Mouse (Mus musculus): Measurements from ENCODE around the gene Rmdn2. TPM values are rescaled to one million over a fixed set of nuclear protein-coding genes. Genes with fewer than 3 reads are reported as not detected.
A peak's percentile ranks its signal among the peaks of the same experiment; 100 is the strongest.

Gene Rmdn2
- polyA plus RNA-seq, 1 experiment from 2014 or later, result 15.1 TPM

DNA sequence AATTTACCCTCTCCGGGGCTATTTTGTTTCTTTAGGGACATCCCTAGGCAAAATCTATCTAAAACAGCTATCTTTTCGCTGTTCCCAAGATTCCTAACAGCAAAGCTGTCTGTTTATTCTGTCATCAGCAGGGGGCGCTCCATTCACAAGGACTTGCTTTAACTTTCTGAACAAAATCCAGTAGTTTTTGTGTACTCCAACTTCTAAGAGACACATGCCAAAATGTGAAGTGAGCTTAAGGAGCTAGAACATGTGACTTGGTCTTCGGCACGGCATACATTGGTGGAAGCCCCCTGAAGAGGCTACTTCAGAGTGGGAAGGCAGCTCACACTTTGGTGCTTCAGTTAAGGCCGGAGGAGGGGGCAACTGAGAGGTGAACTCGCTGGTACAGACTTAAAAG lies 49.7 kb downstream of the Rmdn2 start:
- WGBS, result 49% methylated on average over 7 of the region's 7 CpGs
- Histone ChIP-seq H3K9ac (ENCODE audit: low read depth, low read length) (no peak overlapping the region), H3K4me1 (ENCODE audit: control insufficient read depth, insufficient read depth, low read length) (no peaks in the 10 kb centered on the region), H3K9me3 (ENCODE audit: control insufficient read depth, low read length) (no peaks in the 10 kb centered on the region), H3K36me3 (ENCODE audit: control insufficient read depth, insufficient read depth, low read length) (no peaks in the 10 kb centered on the region), H3K4me3 (ENCODE audit: low read length) (no peak overlapping the region), H3K4me2 (replicated peaks; ENCODE audit: low read depth, low read length) (no peak overlapping the region), H3K27ac (ENCODE audit: low read depth, low read length) (no peak overlapping the region), H3K27me3 (ENCODE audit: control insufficient read depth, insufficient read depth, low read length) (no peaks in the 10 kb centered on the region)
- ATAC-seq (ENCODE audit: low FRiP score, low TSS enrichment), result no peak

DNA sequence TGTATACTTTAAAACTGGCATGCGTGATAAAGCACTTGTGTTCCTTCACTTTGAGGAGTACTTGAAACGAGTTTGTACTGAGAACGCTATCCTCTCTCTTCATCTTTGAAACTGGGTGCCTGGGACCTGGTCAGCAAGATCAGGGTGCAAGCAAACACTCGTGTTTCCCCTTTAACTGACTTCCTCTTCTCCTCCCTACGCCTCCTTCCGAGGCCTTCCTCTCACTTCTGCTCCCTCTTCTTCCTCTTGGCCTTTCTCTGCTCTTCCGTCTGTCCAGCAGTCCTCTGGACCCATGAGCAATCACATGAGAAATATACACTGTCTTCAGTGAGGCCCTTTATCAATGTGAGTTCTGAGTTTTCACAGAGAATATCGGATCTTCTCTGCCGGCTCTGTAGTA lies 50.2 kb downstream of the Rmdn2 start:
- H3K4me1 ChIP-seq (ENCODE audit: control insufficient read depth, insufficient read depth, low read length), result no peaks in the 10 kb centered on the region
- WGBS, result 79% methylated on average over 9 of the region's 9 CpGs
- no peak overlapping the region for H3K4me3 ChIP-seq (ENCODE audit: low read length)
- H3K9me3 ChIP-seq (ENCODE audit: control insufficient read depth, low read length), result no peaks in the 10 kb centered on the region
- H3K27ac ChIP-seq (ENCODE audit: low read depth, low read length), result no peak overlapping the region
- no peak overlapping the region for H3K9ac ChIP-seq (ENCODE audit: low read depth, low read length)
- no peaks in the 10 kb centered on the region for H3K27me3 ChIP-seq (ENCODE audit: control insufficient read depth, insufficient read depth, low read length)
- no peak overlapping the region for H3K4me2 ChIP-seq (replicated peaks; ENCODE audit: low read depth, low read length)
- ATAC-seq (ENCODE audit: low FRiP score, low TSS enrichment), result no peak
- no peaks in the 10 kb centered on the region for H3K36me3 ChIP-seq (ENCODE audit: control insufficient read depth, insufficient read depth, low read length)

DNA sequence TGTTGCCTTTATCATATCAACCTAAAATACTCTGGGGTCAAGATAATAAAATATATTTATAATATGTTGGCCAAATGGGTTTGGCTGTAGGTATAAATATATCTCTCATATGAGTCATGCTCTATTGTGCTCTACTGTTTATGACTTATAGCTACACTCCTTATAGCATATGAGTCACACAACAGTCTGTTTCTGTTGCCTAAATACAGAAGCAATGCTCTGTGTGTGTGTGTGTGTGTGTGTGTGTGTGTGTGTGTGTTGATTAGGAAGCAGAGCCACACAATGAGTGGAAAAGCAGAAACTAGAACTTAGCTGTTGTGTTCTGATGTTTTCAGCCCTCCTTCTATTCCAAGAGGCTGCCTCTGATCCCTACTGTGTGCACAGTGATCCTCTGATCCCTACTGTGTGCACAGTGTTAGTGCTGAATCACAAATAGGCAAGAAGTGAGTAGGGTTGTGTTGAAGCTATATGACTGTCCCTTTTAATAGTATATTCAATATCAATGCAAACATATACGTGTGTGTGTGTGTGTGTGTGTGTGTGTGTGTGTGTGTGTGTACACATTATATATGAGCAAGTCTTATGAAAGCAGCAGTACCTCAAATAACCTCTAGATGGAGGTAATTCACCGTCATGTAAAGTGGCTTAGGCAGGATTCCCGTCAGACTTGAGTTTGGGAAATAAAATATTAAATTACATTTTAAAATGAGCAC lies 51.9 kb downstream of the Rmdn2 start:
- Histone ChIP-seq H3K36me3 (ENCODE audit: control insufficient read depth, insufficient read depth, low read length) (no peaks in the 10 kb centered on the region), H3K4me2 (replicated peaks; ENCODE audit: low read depth, low read length) (no peak overlapping the region), H3K27ac (ENCODE audit: low read depth, low read length) (no peak overlapping the region), H3K9me3 (ENCODE audit: control insufficient read depth, low read length) (no peaks in the 10 kb centered on the region), H3K4me3 (ENCODE audit: low read length) (no peak overlapping the region), H3K27me3 (ENCODE audit: control insufficient read depth, insufficient read depth, low read length) (no peaks in the 10 kb centered on the region), H3K9ac (ENCODE audit: low read depth, low read length) (no peak overlapping the region), H3K4me1 (ENCODE audit: control insufficient read depth, insufficient read depth, low read length) (no peaks in the 10 kb centered on the region)
- WGBS, result 15% methylated on average over 3 of the region's 3 CpGs
- ATAC-seq (ENCODE audit: low FRiP score, low TSS enrichment), result no peak

DNA sequence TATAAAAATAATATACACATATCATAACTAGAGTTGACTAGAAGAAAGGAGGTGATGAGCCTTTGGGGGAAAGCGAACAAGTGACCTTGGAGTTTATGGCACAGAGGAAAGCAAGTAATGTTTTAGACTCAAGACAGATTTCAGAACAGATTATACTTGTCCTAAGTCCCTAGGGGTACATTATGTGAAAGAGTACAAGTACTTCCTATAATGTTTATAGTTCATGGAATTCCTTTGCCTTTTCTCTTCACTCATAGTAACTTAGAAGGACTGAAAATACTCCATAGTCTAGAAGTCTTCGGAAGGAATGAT lies 52.4 kb downstream of the Rmdn2 start:
- no peak for ATAC-seq (ENCODE audit: low FRiP score, low TSS enrichment)
- Histone ChIP-seq H3K9ac (ENCODE audit: low read depth, low read length) (no peak overlapping the region), H3K27me3 (ENCODE audit: control insufficient read depth, insufficient read depth, low read length) (no peaks in the 10 kb centered on the region), H3K27ac (ENCODE audit: low read depth, low read length) (no peak overlapping the region), H3K9me3 (ENCODE audit: control insufficient read depth, low read length) (no peaks in the 10 kb centered on the region), H3K4me1 (ENCODE audit: control insufficient read depth, insufficient read depth, low read length) (no peaks in the 10 kb centered on the region), H3K36me3 (ENCODE audit: control insufficient read depth, insufficient read depth, low read length) (no peaks in the 10 kb centered on the region), H3K4me2 (replicated peaks; ENCODE audit: low read depth, low read length) (no peak overlapping the region), H3K4me3 (ENCODE audit: low read length) (no peak overlapping the region)
- 87% methylated on average over 2 of the region's 2 CpGs for WGBS

DNA sequence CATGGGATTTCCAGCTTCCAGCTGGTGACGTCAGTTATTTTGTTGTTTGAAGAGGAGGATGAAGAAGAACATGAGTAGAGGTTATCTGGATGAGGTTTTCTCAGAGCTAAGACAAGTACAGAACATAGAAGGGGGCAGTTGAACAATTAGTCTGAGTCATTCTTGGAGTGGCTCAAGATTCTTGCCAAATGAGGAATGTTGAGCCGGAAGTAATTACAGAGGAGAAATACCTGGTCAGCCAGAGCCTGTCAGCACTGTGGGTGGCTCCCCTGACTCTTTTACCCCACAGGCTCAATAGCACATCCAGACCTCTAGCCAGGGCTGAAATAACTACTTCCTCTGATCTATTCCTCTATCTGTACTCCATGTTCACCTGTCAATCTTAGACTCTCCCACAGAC lies 59.2 kb downstream of the Rmdn2 start:
- ATAC-seq (ENCODE audit: low FRiP score, low TSS enrichment), result no peak
- no peak overlapping the region for H3K4me2 ChIP-seq (replicated peaks; ENCODE audit: low read depth, low read length)
- no peaks in the 10 kb centered on the region for H3K9me3 ChIP-seq (ENCODE audit: control insufficient read depth, low read length)
- H3K4me1 ChIP-seq (ENCODE audit: control insufficient read depth, insufficient read depth, low read length), result no peaks in the 10 kb centered on the region
- H3K9ac ChIP-seq (ENCODE audit: low read depth, low read length), result no peak overlapping the region
- H3K36me3 ChIP-seq (ENCODE audit: control insufficient read depth, insufficient read depth, low read length), result no peaks in the 10 kb centered on the region
- no peak overlapping the region for H3K4me3 ChIP-seq (ENCODE audit: low read length)
- H3K27me3 ChIP-seq (ENCODE audit: control insufficient read depth, insufficient read depth, low read length), result no peaks in the 10 kb centered on the region
- no peak overlapping the region for H3K27ac ChIP-seq (ENCODE audit: low read depth, low read length)
- 71% methylated on average over 2 of the region's 2 CpGs for WGBS

DNA sequence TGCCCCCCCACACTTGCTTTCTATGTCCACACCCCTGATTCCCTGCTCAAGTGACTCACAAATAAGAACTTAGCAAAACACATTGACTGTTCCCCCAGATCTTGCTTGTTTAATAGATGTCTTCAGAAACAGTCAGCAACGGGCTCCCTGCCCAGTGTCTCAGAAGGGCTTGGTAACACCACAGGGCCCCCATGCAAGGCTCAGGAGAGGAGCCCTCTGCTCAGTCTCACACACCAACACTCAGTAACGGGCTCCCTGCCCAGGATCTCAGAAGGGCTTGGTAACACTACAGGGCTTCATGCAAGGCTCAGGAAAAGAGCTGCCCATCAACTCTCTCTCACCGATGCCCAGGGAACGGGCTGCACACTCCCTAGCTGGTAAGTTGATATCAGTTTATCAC lies 83.4 kb downstream of the Rmdn2 start:
- H3K27ac ChIP-seq (ENCODE audit: low read depth, low read length), result no peak overlapping the region
- 89% methylated on average over 4 of the region's 4 CpGs for WGBS
- ATAC-seq (ENCODE audit: low FRiP score, low TSS enrichment), result no peak

DNA sequence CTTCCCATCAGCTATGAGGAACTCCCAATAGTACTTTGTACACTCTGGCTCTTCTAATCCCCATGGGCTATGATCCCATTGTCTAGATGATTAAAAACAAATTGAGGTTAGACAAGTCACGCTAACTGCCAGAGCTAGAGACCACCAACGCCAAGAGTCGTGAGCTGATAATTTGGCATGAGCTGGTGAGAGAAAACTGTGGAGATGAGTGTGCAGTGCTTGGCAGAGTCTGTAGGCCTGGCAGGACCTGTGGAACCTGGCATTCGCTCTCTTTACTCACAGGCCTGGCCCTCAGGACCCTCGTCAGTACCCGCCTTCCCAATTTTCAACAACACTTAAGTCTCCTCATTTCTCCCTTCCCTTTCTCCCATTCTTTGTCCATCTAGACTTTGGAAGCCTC lies 83.9 kb downstream of the Rmdn2 start:
- Histone ChIP-seq H3K4me2 (replicated peaks; ENCODE audit: low read depth, low read length) (no peak overlapping the region), H3K9me3 (ENCODE audit: control insufficient read depth, low read length) (no peaks in the 10 kb centered on the region), H3K36me3 (ENCODE audit: control insufficient read depth, insufficient read depth, low read length) (no peaks in the 10 kb centered on the region), H3K4me1 (ENCODE audit: control insufficient read depth, insufficient read depth, low read length) (no peaks in the 10 kb centered on the region), H3K4me3 (ENCODE audit: low read length) (no peak overlapping the region), H3K27ac (ENCODE audit: low read depth, low read length) (no peak overlapping the region), H3K27me3 (ENCODE audit: control insufficient read depth, insufficient read depth, low read length) (no peaks in the 10 kb centered on the region), H3K9ac (ENCODE audit: low read depth, low read length) (no peak overlapping the region)
- 90% methylated on average over 6 of the region's 6 CpGs for WGBS
- no peak for ATAC-seq (ENCODE audit: low FRiP score, low TSS enrichment)

More for the DNA sequence above, 83.4 kb downstream of the Rmdn2 start:
- Histone ChIP-seq H3K36me3 (ENCODE audit: control insufficient read depth, insufficient read depth, low read length) (no peaks in the 10 kb centered on the region), H3K9me3 (ENCODE audit: control insufficient read depth, low read length) (no peaks in the 10 kb centered on the region), H3K27me3 (ENCODE audit: control insufficient read depth, insufficient read depth, low read length) (no peaks in the 10 kb centered on the region), H3K9ac (ENCODE audit: low read depth, low read length) (no peak overlapping the region), H3K4me3 (ENCODE audit: low read length) (no peak overlapping the region), H3K4me1 (ENCODE audit: control insufficient read depth, insufficient read depth, low read length) (no peaks in the 10 kb centered on the region), H3K4me2 (replicated peaks; ENCODE audit: low read depth, low read length) (no peak overlapping the region)

DNA sequence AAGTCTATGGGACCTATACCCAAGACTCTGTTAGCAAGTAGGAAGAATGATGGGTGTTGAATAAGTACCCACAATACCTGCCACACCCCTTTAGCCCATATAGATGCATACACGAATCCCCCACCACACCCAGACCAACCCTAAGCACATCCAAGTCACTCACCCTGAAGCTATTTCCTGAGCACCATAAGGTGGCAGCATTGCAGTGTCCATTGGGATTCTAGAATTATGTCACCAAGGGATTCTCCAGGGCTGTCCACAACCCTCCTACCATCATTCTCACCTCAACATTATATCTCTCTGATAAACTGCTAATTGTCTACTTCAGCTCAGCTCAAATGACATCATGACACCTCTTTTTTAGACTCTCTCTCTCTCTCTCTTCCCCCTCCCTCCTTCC lies 87.5 kb downstream of the Rmdn2 start:
- H3K36me3 ChIP-seq (ENCODE audit: control insufficient read depth, insufficient read depth, low read length), result no peaks in the 10 kb centered on the region
- H3K27ac ChIP-seq (ENCODE audit: low read depth, low read length), result no peak overlapping the region
- no peak overlapping the region for H3K4me2 ChIP-seq (replicated peaks; ENCODE audit: low read depth, low read length)
- WGBS, result 40% methylated on average over 1 of the region's 1 CpGs
- no peaks in the 10 kb centered on the region for H3K9me3 ChIP-seq (ENCODE audit: control insufficient read depth, low read length)
- peak; percentile 76; the same call in 1 of the 2 replicates for ATAC-seq (ENCODE audit: low FRiP score, low TSS enrichment)
- H3K4me3 ChIP-seq (ENCODE audit: low read length), result no peak overlapping the region
- no peaks in the 10 kb centered on the region for H3K4me1 ChIP-seq (ENCODE audit: control insufficient read depth, insufficient read depth, low read length)
- no peak overlapping the region for H3K9ac ChIP-seq (ENCODE audit: low read depth, low read length)
- H3K27me3 ChIP-seq (ENCODE audit: control insufficient read depth, insufficient read depth, low read length), result no peaks in the 10 kb centered on the region

DNA sequence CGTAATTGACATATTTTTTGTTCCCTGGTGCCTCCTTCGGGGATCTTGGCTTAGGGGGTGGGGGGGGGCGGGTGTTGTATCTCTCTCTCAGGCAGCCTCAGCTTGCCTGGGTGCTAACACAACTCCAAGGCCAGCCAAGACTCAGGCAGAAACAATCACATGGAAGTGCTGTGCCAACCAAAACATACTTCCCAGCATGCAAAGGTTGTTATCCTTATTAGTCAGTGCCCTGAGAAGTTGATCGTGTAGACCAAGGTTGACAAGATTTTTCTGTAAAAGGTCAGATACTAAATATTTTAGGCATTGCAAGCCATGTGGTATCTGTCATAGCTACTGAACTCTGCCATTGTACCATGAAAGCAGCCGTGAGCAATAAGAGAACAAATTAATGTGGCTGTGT lies 89.2 kb downstream of the Rmdn2 start:
- WGBS, result 68% methylated on average over 5 of the region's 5 CpGs
- no peak for ATAC-seq (ENCODE audit: low FRiP score, low TSS enrichment)
- Histone ChIP-seq H3K27ac (ENCODE audit: low read depth, low read length) (no peak overlapping the region), H3K27me3 (ENCODE audit: control insufficient read depth, insufficient read depth, low read length) (no peaks in the 10 kb centered on the region), H3K4me1 (ENCODE audit: control insufficient read depth, insufficient read depth, low read length) (no peaks in the 10 kb centered on the region), H3K36me3 (ENCODE audit: control insufficient read depth, insufficient read depth, low read length) (no peaks in the 10 kb centered on the region), H3K4me3 (ENCODE audit: low read length) (no peak overlapping the region), H3K9ac (ENCODE audit: low read depth, low read length) (no peak overlapping the region), H3K4me2 (replicated peaks; ENCODE audit: low read depth, low read length) (no peak overlapping the region), H3K9me3 (ENCODE audit: control insufficient read depth, low read length) (no peaks in the 10 kb centered on the region)

Data from kidney, embryonic 14.5 days (tissue).